Mouse (Mus musculus): ENCODE data around the gene Zscan5b. TPM values are rescaled to one million over a fixed set of nuclear protein-coding genes. Genes with fewer than 3 reads are reported as not detected.
A peak's percentile ranks its signal among the peaks of the same experiment; 100 is the strongest.
"Not testable (repeated sequence)": the region's sequence is repeated elsewhere in the genome, so short reads cannot be mapped to it uniquely, and the experiment has no call there.

Gene Zscan5b
- total and polyA plus RNA-seq, 3 experiments: not detected

GRCm38 (mm10) chr7:6220147-6220546 is 1.9 kb upstream of the Zscan5b start:
- Histone ChIP-seq H3K36me3 (ENCODE audit: control insufficient read depth, insufficient read depth, low read length) (no peaks in the 10 kb centered on the region), H3K27ac (no peak overlapping the region), H3K4me3 (no peak overlapping the region), H3K79me2 (replicated peaks; ENCODE audit: control insufficient read depth, insufficient read depth, low read length) (no peaks in the 10 kb centered on the region), H3K9ac (ENCODE audit: low read depth, low read length) (no peak overlapping the region), H3K4me1 (ENCODE audit: control insufficient read depth, insufficient read depth, low read length) (no peaks in the 10 kb centered on the region), H3K27me3 (ENCODE audit: control insufficient read depth, insufficient read depth, low read length) (no peaks in the 10 kb centered on the region)
- intact Hi-C loops (cut with DNase I): no loop called here
- TF ChIP-seq POLR2A (IDR thresholded peaks at IDR 0.05; ENCODE audit: insufficient read depth, low read depth, low read length) (no peak), EP300 (IDR thresholded peaks at IDR 0.05; ENCODE audit: insufficient read depth, low read depth, low read length) (no peak), CTCF (IDR thresholded peaks at IDR 0.05) (no peak)
- DNase-seq: no peak
- WGBS: 51% methylated on average over 3 of the region's 3 CpGs

- 44% methylated on average over 8 of the region's 8 CpGs for WGBS
- H3K4me3 ChIP-seq; H3K27me3 ChIP-seq (ENCODE audit: control insufficient read depth, insufficient read depth, low read length); DNase-seq; H3K36me3 ChIP-seq (ENCODE audit: control insufficient read depth, insufficient read depth, low read length); H3K27ac ChIP-seq; H3K9ac ChIP-seq (ENCODE audit: low read depth, low read length); H3K79me2 ChIP-seq (replicated peaks; ENCODE audit: control insufficient read depth, insufficient read depth, low read length); H3K4me1 ChIP-seq (ENCODE audit: control insufficient read depth, insufficient read depth, low read length); intact Hi-C loops (cut with DNase I): not testable (repeated sequence)
- peak; percentile 24; the same call in 1 of the 2 replicates for TF ChIP-seq CTCF (IDR thresholded peaks at IDR 0.05)
Measured at GRCm38 (mm10) chr7:6228491-6228890, 6.4 kb downstream of the Zscan5b start.

- H3K27ac ChIP-seq: no peak overlapping the region
- WGBS: 37% methylated on average over 11 of the region's 11 CpGs
- intact Hi-C loops (cut with DNase I): no loop called here
Measured at GRCm38 (mm10) chr7:6239787-6240186, 17.7 kb downstream of the Zscan5b start.

GRCm38 (mm10) chr7:6240841-6241425 is 18.9 kb downstream of the Zscan5b start:
- H3K4me3 ChIP-seq; H3K36me3 ChIP-seq (ENCODE audit: control insufficient read depth, insufficient read depth, low read length); H3K9ac ChIP-seq (ENCODE audit: low read depth, low read length); H3K27me3 ChIP-seq (ENCODE audit: control insufficient read depth, insufficient read depth, low read length); H3K4me1 ChIP-seq (ENCODE audit: control insufficient read depth, insufficient read depth, low read length); H3K79me2 ChIP-seq (replicated peaks; ENCODE audit: control insufficient read depth, insufficient read depth, low read length); H3K27ac ChIP-seq: not testable (repeated sequence)
- intact Hi-C loops (cut with DNase I): loop anchor here (1.0 kb wide), 1 partner anchor 41 kb away; no protein-coding TSS in a partner anchor
- TF ChIP-seq CTCF (IDR thresholded peaks at IDR 0.05): peak; percentile 62
- peak in 1 of 2 experiments; percentile 8 for DNase-seq
- WGBS: 7% methylated on average over 1 of the region's 1 CpGs

More at GRCm38 (mm10) chr7:6239787-6240186, 17.7 kb downstream of the Zscan5b start:
- Histone ChIP-seq H3K27me3 (ENCODE audit: control insufficient read depth, insufficient read depth, low read length) (no peaks in the 10 kb centered on the region), H3K4me1 (ENCODE audit: control insufficient read depth, insufficient read depth, low read length) (no peaks in the 10 kb centered on the region), H3K9ac (ENCODE audit: low read depth, low read length) (no peak overlapping the region), H3K79me2 (replicated peaks; ENCODE audit: control insufficient read depth, insufficient read depth, low read length) (no peaks in the 10 kb centered on the region), H3K36me3 (ENCODE audit: control insufficient read depth, insufficient read depth, low read length) (no peaks in the 10 kb centered on the region), H3K4me3 (no peak overlapping the region)
- DNase-seq: no peak
- no peak for TF ChIP-seq EP300 (IDR thresholded peaks at IDR 0.05; ENCODE audit: insufficient read depth, low read depth, low read length)
- no peak for TF ChIP-seq CTCF (IDR thresholded peaks at IDR 0.05)

GRCm38 (mm10) chr7:6244361-6245292 is 22.5 kb downstream of the Zscan5b start:
- 32% methylated on average over 11 of the region's 11 CpGs for WGBS
- intact Hi-C loops (cut with DNase I): no loop called here
- Histone ChIP-seq H3K27ac (no peak overlapping the region), H3K79me2 (replicated peaks; ENCODE audit: control insufficient read depth, insufficient read depth, low read length) (no peaks in the 10 kb centered on the region), H3K9ac (ENCODE audit: low read depth, low read length) (no peak overlapping the region), H3K27me3 (ENCODE audit: control insufficient read depth, insufficient read depth, low read length) (no peaks in the 10 kb centered on the region; the same call in 1 of the 2 replicates), H3K36me3 (ENCODE audit: control insufficient read depth, insufficient read depth, low read length) (no peaks in the 10 kb centered on the region), H3K4me1 (ENCODE audit: control insufficient read depth, insufficient read depth, low read length) (no peaks in the 10 kb centered on the region), H3K4me3 (no peak overlapping the region)
- DNase-seq: no peak
- no peak for TF ChIP-seq EP300 (IDR thresholded peaks at IDR 0.05; ENCODE audit: insufficient read depth, low read depth, low read length)
- TF ChIP-seq POLR2A (IDR thresholded peaks at IDR 0.05; ENCODE audit: insufficient read depth, low read depth, low read length): no peak
- no peak for TF ChIP-seq CTCF (IDR thresholded peaks at IDR 0.05)

GRCm38 (mm10) chr7:6252410-6252809 is 30.3 kb downstream of the Zscan5b start, which contains the start of gene Epp13:
Gene Epp13, plus strand, starts transcription at chr7:6252710.
- WGBS: 65% methylated on average over 6 of the region's 6 CpGs
- no peaks in the 10 kb centered on the region; the same call in 1 of the 2 replicates for H3K27me3 ChIP-seq (ENCODE audit: control insufficient read depth, insufficient read depth, low read length)
- H3K9ac ChIP-seq (ENCODE audit: low read depth, low read length): no peak within 1 kb of the TSS
- intact Hi-C loops (cut with DNase I): no loop called here
- TF ChIP-seq POLR2A (IDR thresholded peaks at IDR 0.05; ENCODE audit: insufficient read depth, low read depth, low read length): no peak
- no peak for TF ChIP-seq EP300 (IDR thresholded peaks at IDR 0.05; ENCODE audit: insufficient read depth, low read depth, low read length)
- no peak for TF ChIP-seq CTCF (IDR thresholded peaks at IDR 0.05)
- no peaks in the 10 kb centered on the region for H3K4me1 ChIP-seq (ENCODE audit: control insufficient read depth, insufficient read depth, low read length)
- no peaks in the 10 kb centered on the region for H3K79me2 ChIP-seq (replicated peaks; ENCODE audit: control insufficient read depth, insufficient read depth, low read length)
- no peak within 1 kb of the TSS for H3K4me3 ChIP-seq
- H3K27ac ChIP-seq: no peak within 1 kb of the TSS
- DNase-seq: no peak
- H3K36me3 ChIP-seq (ENCODE audit: control insufficient read depth, insufficient read depth, low read length): no peaks in the 10 kb centered on the region
